Mouse (Mus musculus): Measurements from ENCODE around the gene Cfap100.

Cfap100 gene

GRCm38 (mm10) chr6:90428380-90428974 lies at the start of gene Cfap100:
Gene Cfap100, minus strand, starts transcription at chr6:90428797.
- peak; percentile 40 for DNase-seq

DNA sequence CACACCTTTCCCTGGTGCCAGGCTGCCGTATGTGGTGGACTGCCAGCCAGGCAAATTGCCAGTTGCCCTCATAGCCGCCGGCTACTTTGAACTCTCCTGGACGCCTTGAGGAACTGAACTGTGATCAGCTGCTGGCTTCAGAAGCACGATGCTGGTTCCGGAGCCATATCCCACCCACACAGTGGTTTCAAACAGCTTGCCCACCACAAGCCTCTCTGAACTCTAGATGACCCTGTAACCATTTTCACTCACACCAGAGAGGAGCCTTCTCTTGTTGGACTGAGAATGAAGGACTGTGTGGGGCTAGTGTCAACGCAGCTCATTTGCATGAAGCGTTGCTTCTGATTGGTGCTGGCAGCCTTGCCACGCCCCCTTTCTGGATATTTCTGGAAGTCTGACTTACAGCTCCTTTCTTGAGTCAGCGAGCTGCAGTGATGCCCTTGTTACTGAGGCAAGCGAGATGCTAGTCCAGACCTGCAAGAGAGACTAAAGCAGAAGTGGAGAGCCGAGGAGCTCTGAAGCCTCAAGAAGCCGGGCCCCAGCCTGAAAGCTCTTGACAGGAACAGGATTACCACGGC lies 48.4 kb upstream of the Cfap100 start:
- no peak for DNase-seq

DNA sequence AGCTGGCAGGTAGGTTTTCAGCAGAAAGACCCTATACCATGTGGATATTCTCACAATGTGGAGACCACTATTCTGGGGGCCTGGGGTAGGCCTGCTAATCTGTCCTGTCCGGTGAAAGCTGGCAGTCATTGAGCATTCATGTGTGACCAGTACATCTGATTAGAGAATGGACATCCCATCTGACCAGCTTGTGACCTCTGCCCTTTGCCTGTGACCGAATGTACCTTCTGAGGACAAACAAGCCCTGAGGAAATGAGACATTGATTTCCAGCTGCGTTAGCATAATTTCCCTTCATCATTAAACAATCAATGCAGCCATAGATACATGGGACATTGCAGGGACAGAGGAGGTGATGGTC lies 47.2 kb upstream of the Cfap100 start:
- DNase-seq: no peak

- DNase-seq: no peak
Measured at GRCm38 (mm10) chr6:90475176-90475853, 46.7 kb upstream of the Cfap100 start.

DNA sequence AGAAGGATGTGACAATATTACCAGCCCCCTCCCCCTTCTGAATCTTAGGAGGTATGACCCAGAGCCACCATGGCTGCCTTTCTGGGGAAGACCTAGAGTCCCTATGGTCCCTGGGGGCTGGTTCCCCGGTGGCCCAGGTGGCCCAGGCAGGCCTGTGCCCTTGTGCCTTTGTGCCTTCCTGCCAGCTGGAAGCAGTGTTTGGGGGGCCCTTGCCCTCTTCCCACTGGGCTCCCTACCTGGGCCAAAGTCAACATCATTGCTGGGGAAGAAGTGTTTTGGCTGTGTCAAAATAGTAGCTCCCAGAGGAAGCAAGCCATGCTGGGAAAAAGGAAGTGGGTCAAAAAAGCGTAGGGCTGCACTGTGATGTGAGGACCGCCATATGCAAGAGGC lies 45.8 kb upstream of the Cfap100 start:
- no peak for DNase-seq

DNA sequence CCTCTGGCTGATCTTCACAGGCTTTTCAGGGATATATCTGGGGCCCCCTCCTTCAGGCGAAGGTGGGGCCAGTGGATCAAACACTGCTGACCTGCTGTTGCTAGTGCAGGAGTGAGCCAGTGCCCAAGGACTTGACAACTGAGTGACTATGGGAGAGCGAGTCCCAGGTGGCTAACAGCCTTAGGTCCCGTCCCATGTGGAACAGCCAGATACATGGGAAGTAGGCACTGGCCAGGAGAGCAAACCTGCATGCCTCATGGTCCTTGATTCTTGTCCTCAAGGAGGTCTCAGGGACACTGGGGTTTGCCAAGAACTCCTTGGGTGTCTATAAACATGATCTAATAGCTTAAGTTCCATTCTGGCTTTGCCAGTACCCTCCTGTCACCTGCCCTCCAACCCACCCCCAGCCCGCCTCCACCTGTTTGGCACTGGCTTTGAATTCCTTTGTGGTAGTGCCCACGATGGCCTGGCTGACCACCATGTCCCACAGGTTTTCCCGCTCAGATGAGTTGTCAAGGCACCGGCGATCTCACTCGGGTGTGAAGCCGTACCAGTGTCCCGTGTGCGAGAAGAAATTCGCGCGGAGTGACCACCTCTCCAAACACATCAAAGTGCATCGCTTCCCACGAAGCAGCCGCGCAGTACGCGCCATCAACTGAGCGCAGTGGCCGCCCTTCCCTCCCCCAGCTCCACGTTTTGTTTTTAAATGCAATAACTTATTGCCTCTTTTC lies 45.2 kb upstream of the Cfap100 start:
- DNase-seq: no peak

GRCm38 (mm10) chr6:90472697-90473096 lies 44.1 kb upstream of the Cfap100 start:
- DNase-seq: no peak

DNA sequence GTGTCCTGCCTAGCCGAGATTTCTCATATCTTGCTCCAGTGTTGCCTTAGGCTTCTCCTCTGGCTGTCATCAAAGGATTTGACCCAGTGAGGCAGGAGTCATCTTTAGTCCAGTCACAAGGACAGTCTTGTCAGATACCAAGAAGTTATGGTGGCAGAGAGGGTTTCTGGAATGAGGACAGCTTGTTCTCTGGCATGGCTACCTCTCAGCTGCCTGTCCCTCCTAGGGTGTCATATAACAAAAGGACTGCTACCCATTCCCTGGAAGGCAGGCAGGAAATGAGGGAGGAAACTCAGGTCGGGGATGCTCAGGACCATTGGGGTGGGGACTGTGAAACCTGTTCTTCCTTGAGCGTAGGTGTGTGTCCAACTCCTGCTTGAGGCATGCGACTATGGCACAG lies 43.5 kb upstream of the Cfap100 start:
- no peak for DNase-seq

- no peak for DNase-seq
Measured at GRCm38 (mm10) chr6:90470947-90471541, 42.4 kb upstream of the Cfap100 start.

- no peak for DNase-seq
Measured at GRCm38 (mm10) chr6:90470255-90470654, 41.7 kb upstream of the Cfap100 start.

DNA sequence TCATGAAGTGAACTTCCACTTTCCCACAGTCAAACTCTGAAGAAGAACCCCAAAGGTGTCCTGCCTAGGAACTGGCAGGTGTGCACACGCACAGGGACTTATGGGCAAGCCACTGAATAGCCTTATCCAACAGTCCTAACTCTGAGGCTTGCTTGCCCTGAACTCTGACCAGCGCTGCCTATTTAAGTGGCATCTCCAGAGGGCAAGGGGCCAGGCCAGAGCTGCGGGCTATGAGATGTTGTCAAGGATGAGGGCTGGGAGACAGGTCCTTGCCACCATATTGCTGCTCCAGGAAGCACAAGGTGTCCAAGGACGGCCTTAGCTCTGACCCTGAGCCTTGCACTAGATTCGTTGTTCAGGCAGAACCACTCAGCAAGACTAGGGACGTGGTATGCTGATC lies 40.4 kb upstream of the Cfap100 start:
- no peak for DNase-seq

DNA sequence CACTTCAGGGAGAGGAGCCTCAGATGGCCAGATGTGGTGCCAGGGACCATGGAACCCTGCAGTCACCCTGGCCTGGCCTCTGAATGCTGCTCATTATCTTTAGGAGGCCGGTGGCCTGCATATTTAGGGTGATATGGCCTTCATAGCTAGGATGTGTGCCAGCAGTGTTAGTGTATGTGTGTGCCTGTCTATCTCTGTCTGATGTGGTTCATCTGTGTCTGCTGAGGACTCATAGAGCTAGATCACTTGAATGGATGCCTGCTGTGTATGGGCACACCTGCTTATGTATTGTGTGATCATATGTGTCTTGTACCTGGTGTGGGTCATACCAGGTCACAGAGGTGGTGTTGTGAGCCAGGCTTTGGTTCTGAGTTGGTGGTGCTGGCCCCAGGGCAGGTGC lies 39.6 kb upstream of the Cfap100 start:
- DNase-seq: no peak

- DNase-seq: no peak
Measured at GRCm38 (mm10) chr6:90466847-90467410, 38.3 kb upstream of the Cfap100 start.

DNA sequence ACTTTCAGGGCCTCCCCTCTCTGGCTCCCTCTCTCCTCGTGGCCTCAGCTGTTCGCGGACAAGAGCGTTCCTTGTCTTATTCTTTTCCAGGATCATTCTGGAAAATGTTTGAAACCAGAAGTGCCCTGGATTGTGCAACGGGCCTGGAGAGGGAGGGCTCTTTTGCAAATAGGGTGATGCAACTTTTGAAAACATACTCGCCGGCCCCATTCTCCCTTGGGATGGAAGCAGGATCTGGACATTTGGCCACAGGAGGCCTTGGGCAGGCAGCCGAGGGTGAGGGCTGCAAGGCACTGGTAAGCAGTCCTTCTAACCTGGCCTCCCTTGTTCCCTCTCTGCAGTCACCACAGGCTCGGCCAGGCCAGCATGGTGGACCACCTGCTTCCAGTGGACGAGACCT lies 37.5 kb upstream of the Cfap100 start:
- DNase-seq: no peak

GRCm38 (mm10) chr6:90465028-90465640 lies 36.5 kb upstream of the Cfap100 start:
- DNase-seq: no peak

GRCm38 (mm10) chr6:90463890-90464421 lies 35.4 kb upstream of the Cfap100 start:
- DNase-seq: no peak

GRCm38 (mm10) chr6:90463228-90463862 lies 34.7 kb upstream of the Cfap100 start:
- DNase-seq: peak in 1 of 2 experiments; percentile 14

GRCm38 (mm10) chr6:90462841-90463227 lies 34.2 kb upstream of the Cfap100 start:
- DNase-seq: no peak

DNA sequence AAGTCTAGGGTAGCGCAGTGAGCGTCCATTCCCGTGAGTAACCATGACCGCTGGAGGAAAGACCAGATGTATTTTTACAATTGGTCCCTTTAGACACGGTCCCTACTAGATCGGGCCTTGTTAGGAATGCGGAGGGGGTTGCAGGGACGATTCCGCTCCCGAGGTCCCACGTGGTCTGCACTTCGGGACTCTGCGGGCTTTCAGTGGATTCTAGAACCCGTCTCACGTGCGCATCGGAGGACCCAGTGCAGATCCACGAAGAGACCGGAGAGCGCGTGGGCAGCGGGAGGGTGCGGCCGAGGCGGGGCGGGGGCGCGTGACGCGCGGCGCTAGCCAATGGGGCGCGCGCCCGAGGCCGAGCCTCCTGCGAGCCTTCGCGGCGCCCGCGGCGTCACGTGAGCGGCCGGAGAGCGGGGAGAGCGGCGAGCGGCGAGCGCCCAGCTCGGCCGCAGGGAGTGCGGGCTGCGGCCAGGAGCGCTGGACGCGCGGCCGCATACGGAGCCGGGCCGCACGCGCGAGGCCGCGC lies 33.6 kb upstream of the Cfap100 start, which contains the start of gene Klf15:
TSS of gene Klf15 (plus strand) at position 396 of the 526 bp plus-strand sequence.
- no peak for DNase-seq

DNA sequence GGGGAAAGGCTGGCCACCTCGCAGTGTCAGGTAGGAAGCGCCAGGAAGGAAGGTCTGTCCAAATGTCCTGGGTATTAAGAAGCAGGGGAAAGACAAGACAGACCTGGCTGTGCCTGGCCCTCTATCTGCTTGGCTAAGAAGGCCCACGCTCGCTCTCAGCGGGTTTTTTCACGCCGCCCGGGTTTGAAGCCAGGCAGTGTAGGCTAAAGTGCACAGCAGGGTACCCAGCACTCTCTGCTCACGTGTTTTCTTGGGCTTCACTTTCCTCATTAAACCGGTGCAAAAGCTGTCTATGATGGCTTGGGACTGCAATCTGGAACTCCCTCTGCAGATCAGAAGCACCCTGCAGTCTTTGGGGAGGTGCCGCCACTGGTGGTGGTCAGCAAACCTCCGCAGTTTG lies 33.2 kb upstream of the Cfap100 start:
- DNase-seq: no peak

- DNase-seq: no peak
Measured at GRCm38 (mm10) chr6:90461181-90461580, 32.6 kb upstream of the Cfap100 start.

DNA sequence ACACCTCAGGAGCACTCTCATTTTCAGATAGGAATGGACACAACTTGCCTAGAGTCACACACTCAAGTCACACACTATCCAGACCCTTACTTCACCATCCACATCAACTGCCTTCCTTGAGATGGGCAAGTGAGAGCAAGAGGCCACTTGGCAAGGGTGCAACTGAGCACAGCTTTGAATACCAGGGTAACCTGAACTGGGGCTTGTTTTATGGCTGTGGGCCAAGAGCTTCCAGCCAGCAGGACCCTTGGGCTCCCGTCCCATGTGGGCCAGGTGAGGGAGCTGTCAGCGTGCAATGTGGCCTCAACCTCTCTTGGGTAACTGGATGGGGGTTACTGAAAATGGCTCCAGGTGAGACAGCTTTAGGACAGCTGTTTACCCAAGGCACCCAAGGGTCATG lies 28.8 kb upstream of the Cfap100 start:
- DNase-seq: no peak

Measured in thymus, postnatal 36 days (tissue).